In genomic region chr4:128806827-128807179, GRCm38 (mm10) we compare ENCODE assay signal across 7 mouse cellular contexts. TPM values are rescaled to one million over a fixed set of nuclear protein-coding genes. Genes with fewer than 3 reads are reported as not detected.
DNase-seq lines count a peak whose midpoint lies in the region.

No protein-coding gene starts in this region.

- under 1% methylated on average over 15 of the region's 15 CpGs for WGBS in forebrain, embryonic 10.5 days

- H3K36me3 ChIP-seq in forebrain, embryonic 10.5 days (replicated peaks): peaks cover 9% of the 10 kb centered on the region; the same call in 1 of the 2 replicates

- H3K9me3 ChIP-seq in forebrain, embryonic 10.5 days: no peaks in the 10 kb centered on the region

- intact Hi-C loops in heart, postnatal 10 days (cut with DNase I): loop anchor here (2.0 kb wide), 1 partner anchor 32 kb away; no protein-coding TSS in a partner anchor

- H3K27ac ChIP-seq in forebrain, embryonic 10.5 days: peak overlapping the region; percentile 99

- no peaks in the 10 kb centered on the region for H3K27me3 ChIP-seq in forebrain, embryonic 10.5 days (ENCODE audit: poor library complexity, severe bottlenecking)

- peak overlapping the region; percentile 80 for H3K4me3 ChIP-seq in forebrain, embryonic 10.5 days

- peaks cover 60% of the 10 kb centered on the region for H3K4me1 ChIP-seq in forebrain, embryonic 10.5 days

- peak; percentile 59 for DNase-seq in NIH3T3 (ENCODE audit: low read depth)
- peak; percentile 22 for DNase-seq in c-Kit-negative CD71-positive TER-119-positive erythroid progenitor cells, embryonic 14.5 days (ENCODE audit: low read depth, low spot score)
- DNase-seq in forebrain, embryonic 10.5 days (ENCODE audit: extremely low spot score, low spot score): peak; percentile 84
- DNase-seq in heart, postnatal 10 days: peak; percentile 76 to 77
- peak; percentile 77 to 86 for DNase-seq in kidney, postnatal 4 days
- peak; percentile 81 for DNase-seq in mesoderm, embryonic 11.5 days (ENCODE audit: low read depth, low spot score)
- DNase-seq in spleen, postnatal 4 days (ENCODE audit: low spot score in 2 of 2): peak; percentile 78 to 87

RNA-seq across cellular contexts. Expression of gene Zfp362, which starts 1.0 kb away (rescaled TPM):
- polyA plus RNA-seq in forebrain, embryonic 10.5 days (2016; fragmentation: Nextera tagmentation; extraction: Ambion mirVana): 37.1 and 37.3 TPM in 2 replicates
- 10 to 100 TPM; 26.9 to 28.1 TPM for total RNA-seq in heart, postnatal 10 days (2021)

RNA-seq across cellular contexts. Expression of gene A3galt2, which starts 51.6 kb away (rescaled TPM):
- 0.07 and 0.17 TPM in 2 replicates for polyA plus RNA-seq in forebrain, embryonic 10.5 days (2016; fragmentation: Nextera tagmentation; extraction: Ambion mirVana)
- under 1 TPM; 0.12 to 0.29 TPM for total RNA-seq in heart, postnatal 10 days (2021)

Comparison
In these comparisons a context has a peak if more than half of its experiments do, and no peak if none do; other contexts are left out.
1. Peak in every context shown above with its lines: DNase-seq, H3K4me3 ChIP-seq and H3K27ac ChIP-seq.
2. DNase-seq: peak in every context shown above with its lines; median percentile 84 in forebrain, embryonic 10.5 days; 82 in spleen, postnatal 4 days; 82 in kidney, postnatal 4 days; 81 in mesoderm, embryonic 11.5 days; 76 in heart, postnatal 10 days; 59 in NIH3T3; 22 in c-Kit-negative CD71-positive TER-119-positive erythroid progenitor cells, embryonic 14.5 days.